Mouse (Mus musculus): ENCODE results near the gene Tle4.

DNA sequence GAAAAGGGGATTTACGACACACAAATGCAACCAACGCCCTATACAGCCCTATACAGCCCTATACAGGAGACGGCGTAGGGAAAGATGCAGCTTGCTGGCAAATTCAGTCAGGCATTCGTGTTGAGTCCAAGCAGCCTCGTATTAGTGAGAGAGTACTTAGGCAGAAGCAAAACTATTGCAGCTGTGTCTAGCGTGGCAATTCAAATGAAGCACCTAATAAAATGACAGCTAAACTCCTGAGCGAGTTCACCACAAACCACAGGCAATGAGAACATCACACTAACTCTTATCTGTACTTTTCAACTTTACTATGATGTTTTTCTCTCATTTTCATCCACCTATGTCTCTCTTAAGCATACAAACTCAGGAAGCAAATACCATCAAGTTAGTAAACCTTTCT is 131.8 kb downstream of the Tle4 start:
- TF ChIP-seq CTCF (IDR thresholded peaks at IDR 0.05; ENCODE audit: low read depth, low read length) (no peak), POLR2A (IDR thresholded peaks at IDR 0.05; ENCODE audit: extremely low read depth, insufficient read depth, low read length) (no peak)
